Mouse (Mus musculus): ENCODE data around the gene Apbb1.
A peak's percentile ranks its signal among the peaks of the same experiment; 100 is the strongest.

Gene Apbb1

GRCm38 (mm10) chr7:105572949-105573348 is 8.5 kb downstream of the Apbb1 start:
- DNase-seq (ENCODE audit: inconsistent age in 2 of 2, low spot score in 1 of 2) = no peak

GRCm38 (mm10) chr7:105570756-105571155 is 10.7 kb downstream of the Apbb1 start:
- no peak for DNase-seq (ENCODE audit: inconsistent age in 2 of 2, low spot score in 1 of 2)

GRCm38 (mm10) chr7:105569512-105570496 is 11.6 kb downstream of the Apbb1 start:
- DNase-seq (ENCODE audit: inconsistent age in 2 of 2, low spot score in 1 of 2) = no peak

GRCm38 (mm10) chr7:105568988-105569471 is 12.4 kb downstream of the Apbb1 start:
- peak; percentile 32 to 53 for DNase-seq (ENCODE audit: inconsistent age in 2 of 2, low spot score in 1 of 2)

- no peak for DNase-seq (ENCODE audit: inconsistent age in 2 of 2, low spot score in 1 of 2)
Measured at GRCm38 (mm10) chr7:105568583-105568982, 12.9 kb downstream of the Apbb1 start.

GRCm38 (mm10) chr7:105565071-105565836 is 16.2 kb downstream of the Apbb1 start:
- DNase-seq (ENCODE audit: inconsistent age in 2 of 2, low spot score in 1 of 2) = no peak

- no peak for DNase-seq (ENCODE audit: inconsistent age in 2 of 2, low spot score in 1 of 2)
Measured at GRCm38 (mm10) chr7:105563367-105563766, 18.1 kb downstream of the Apbb1 start.

GRCm38 (mm10) chr7:105562317-105562716 is 19.1 kb downstream of the Apbb1 start:
- no peak for DNase-seq (ENCODE audit: inconsistent age in 2 of 2, low spot score in 1 of 2)

GRCm38 (mm10) chr7:105559016-105559415 is 22.4 kb downstream of the Apbb1 start:
- no peak for DNase-seq (ENCODE audit: inconsistent age in 2 of 2, low spot score in 1 of 2)

GRCm38 (mm10) chr7:105557671-105558070 is 23.8 kb downstream of the Apbb1 start:
- DNase-seq (ENCODE audit: inconsistent age in 2 of 2, low spot score in 1 of 2) = no peak

- DNase-seq (ENCODE audit: inconsistent age in 2 of 2, low spot score in 1 of 2) = no peak
Measured at GRCm38 (mm10) chr7:105556406-105556805, 25.0 kb downstream of the Apbb1 start.

- no peak for DNase-seq (ENCODE audit: inconsistent age in 2 of 2, low spot score in 1 of 2)
Measured at GRCm38 (mm10) chr7:105555571-105555970, 25.9 kb downstream of the Apbb1 start.

GRCm38 (mm10) chr7:105554212-105554942 is 27.1 kb downstream of the Apbb1 start, which contains the start of gene Smpd1:
Gene Smpd1, plus strand, starts transcription at chr7:105554360.
- peak; percentile 93 to 98 for DNase-seq (ENCODE audit: inconsistent age in 2 of 2, low spot score in 1 of 2)

GRCm38 (mm10) chr7:105553456-105554211 is 27.8 kb downstream of the Apbb1 start:
- peak in 1 of 2 experiments; percentile 45 for DNase-seq (ENCODE audit: inconsistent age in 2 of 2, low spot score in 1 of 2)

- peak in 1 of 2 experiments; percentile 38 for DNase-seq (ENCODE audit: inconsistent age in 2 of 2, low spot score in 1 of 2)
Measured at GRCm38 (mm10) chr7:105549035-105549434, 32.4 kb downstream of the Apbb1 start.

- DNase-seq (ENCODE audit: inconsistent age in 2 of 2, low spot score in 1 of 2) = no peak
Measured at GRCm38 (mm10) chr7:105547970-105548369, 33.5 kb downstream of the Apbb1 start.

GRCm38 (mm10) chr7:105545986-105546385 is 35.5 kb downstream of the Apbb1 start:
- DNase-seq (ENCODE audit: inconsistent age in 2 of 2, low spot score in 1 of 2) = no peak

GRCm38 (mm10) chr7:105534162-105534561 is 47.3 kb downstream of the Apbb1 start:
- DNase-seq (ENCODE audit: inconsistent age in 2 of 2, low spot score in 1 of 2) = no peak

GRCm38 (mm10) chr7:105528094-105528493 is 53.4 kb downstream of the Apbb1 start:
- no peak for DNase-seq (ENCODE audit: inconsistent age in 2 of 2, low spot score in 1 of 2)

GRCm38 (mm10) chr7:105527306-105527937 is 54.0 kb downstream of the Apbb1 start:
- peak in 1 of 2 experiments; percentile 81 for DNase-seq (ENCODE audit: inconsistent age in 2 of 2, low spot score in 1 of 2)
